Mouse (Mus musculus) hindbrain, embryonic 14.5 days (tissue): Measurements from ENCODE around the gene Uchl1. TPM values are rescaled to one million over a fixed set of nuclear protein-coding genes. Genes with fewer than 3 reads are reported as not detected.
A peak's percentile ranks its signal among the peaks of the same experiment; 100 is the strongest.

Experiments used
- ATAC-seq: fragments of 200-750 bp; cut with Nextera tagmentation; 2 replicates; pipeline ENCODE4 v1.8.0; 2017; ENCODE audit warnings: moderate number of reproducible peaks, mild to moderate bottlenecking, moderate TSS enrichment, moderate library complexity; ENCODE audit not compliant: low FRiP score
- DNase-seq: peaks from one replicate; pipeline ENCODE4 v3.0.0-alpha.2; 2015; ENCODE audit warnings: low spot score
- H3K27ac ChIP-seq: fragments of 300-500 bp; sonication (generic); 2 replicates; pipeline ENCODE4 v1.5.1; 2014; ENCODE audit warnings: mild to moderate bottlenecking, moderate library complexity
- H3K27me3 ChIP-seq: fragments of 300-500 bp; sonication (generic); 2 replicates; pipeline ENCODE4 v1.6.1; 2014; ENCODE audit warnings: mild to moderate bottlenecking, low read length, mixed read lengths; ENCODE audit not compliant: control insufficient read depth, insufficient read depth
- H3K36me3 ChIP-seq: fragments of 300-500 bp; sonication (generic); replicated peaks from 2 replicates; pipeline ENCODE4 v1.6.1; 2014; ENCODE audit not compliant: control insufficient read depth, insufficient read depth
- H3K4me1 ChIP-seq: fragments of 300-500 bp; sonication (generic); replicated peaks from 2 replicates; pipeline ENCODE4 v1.6.1; 2014; ENCODE audit warnings: antibody characterized with exemption, low read length, mixed read lengths; ENCODE audit not compliant: control insufficient read depth, insufficient read depth
- H3K4me2 ChIP-seq: fragments of 300-500 bp; sonication (generic); replicated peaks from 2 replicates; pipeline ENCODE4 v1.6.1; 2014; ENCODE audit warnings: mild to moderate bottlenecking, moderate library complexity
- H3K4me3 ChIP-seq: fragments of 300-500 bp; sonication (generic); replicated peaks from 2 replicates; pipeline ENCODE4 v1.5.1; 2014; ENCODE audit warnings: mild to moderate bottlenecking, low read length
- H3K9ac ChIP-seq: fragments of 300-500 bp; sonication (generic); 2 replicates; pipeline ENCODE4 v1.6.1; 2014
- H3K9me3 ChIP-seq: fragments of 300-500 bp; sonication (generic); 2 replicates; pipeline ENCODE4 v1.6.1; 2016; ENCODE audit warnings: low read length; ENCODE audit not compliant: control insufficient read depth
- WGBS: fragments of 180-500 bp; shearing (Covaris S2); extraction: QIAGEN DNeasy Blood & Tissue Kit; methylation state at CpG from one replicate; pipeline ENCODE4 v1.1.7; 2014; 5-methylcytosine and 5-hydroxymethylcytosine counted together
- polyA plus RNA-seq: library from polyadenylated mRNA; unstranded; fragments of >200 nt; fragmentation: Nextera tagmentation; extraction: Ambion mirVana; gene quantifications from 2 replicates; pipeline ENCODE4 v1.2.1, GENCODE M21; 2014

Uchl1 gene
- polyA plus RNA-seq = 1,396 and 1,527 TPM in 2 replicates

DNA sequence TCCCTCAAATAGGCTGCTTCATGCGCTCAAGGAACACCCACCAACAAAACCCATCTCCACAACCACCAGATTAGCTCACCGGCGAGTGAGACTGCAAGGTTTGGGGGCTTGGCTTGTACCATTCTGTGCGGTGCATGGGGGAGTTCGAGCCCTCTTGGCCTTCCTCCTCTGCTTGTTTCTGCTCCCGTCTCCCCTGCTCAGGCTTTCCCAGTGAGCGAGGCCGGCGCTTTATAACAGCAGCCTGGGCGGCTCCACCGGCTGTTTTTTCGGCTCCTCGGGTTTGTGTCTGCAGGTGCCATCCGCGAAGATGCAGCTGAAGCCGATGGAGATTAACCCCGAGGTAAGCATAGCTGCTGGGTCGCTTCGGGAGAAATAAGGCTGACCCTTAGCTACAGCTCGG, at the start of gene Uchl1:
Gene Uchl1 (plus strand): TSS at position 109 of the 400 bp plus-strand sequence.
- Histone ChIP-seq H3K27me3 (0 out of 2 replicates have a peak, but pooled peaks cover 3% of the 10 kb centered on the region), H3K4me2 (peak within 1 kb of the TSS; percentile 63), H3K9me3 (no peaks in the 10 kb centered on the region), H3K4me3 (peak within 1 kb of the TSS; percentile 71), H3K27ac (peak within 1 kb of the TSS; percentile 81), H3K36me3 (peaks cover 22% of the 10 kb centered on the region), H3K9ac (peak within 1 kb of the TSS; percentile 82), H3K4me1 (peaks cover 19% of the 10 kb centered on the region)
- DNase-seq (peak; percentile 95), ATAC-seq (peak; percentile 92)
- WGBS = under 1% methylated on average over 20 of the region's 20 CpGs

DNA sequence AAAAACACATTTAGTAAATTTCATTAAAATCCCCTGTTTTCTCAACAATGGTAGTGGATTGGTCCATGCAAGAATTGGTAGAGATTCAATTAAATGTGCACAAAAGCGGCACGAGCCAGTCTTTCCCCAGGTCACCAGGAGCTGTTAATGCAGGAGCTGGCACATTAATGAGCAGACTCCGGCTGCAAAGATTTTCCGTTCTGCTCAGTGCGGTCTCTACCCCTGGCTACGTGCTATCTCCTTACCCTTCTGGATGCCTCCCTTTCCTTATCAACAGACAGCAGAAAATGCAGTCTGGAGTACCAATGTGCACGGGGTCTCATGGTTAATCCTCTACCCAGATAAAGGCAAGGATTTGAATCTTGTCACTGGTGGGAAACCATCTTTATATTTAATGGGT, 48.1 kb upstream of the Uchl1 start:
- Histone ChIP-seq H3K36me3 (no peaks in the 10 kb centered on the region), H3K27ac (peak overlapping the region; percentile 59), H3K4me3 (no peak overlapping the region), H3K9ac (no peak overlapping the region), H3K27me3 (no peaks in the 10 kb centered on the region), H3K4me1 (0 out of 2 replicates have a peak, but pooled peaks cover 3% of the 10 kb centered on the region), H3K4me2 (no peak overlapping the region), H3K9me3 (no peaks in the 10 kb centered on the region)
- DNase-seq = peak; percentile 40
- ATAC-seq = no peak; the same call in 1 of the 2 replicates
- WGBS = 34% methylated on average over 7 of the region's 7 CpGs

DNA sequence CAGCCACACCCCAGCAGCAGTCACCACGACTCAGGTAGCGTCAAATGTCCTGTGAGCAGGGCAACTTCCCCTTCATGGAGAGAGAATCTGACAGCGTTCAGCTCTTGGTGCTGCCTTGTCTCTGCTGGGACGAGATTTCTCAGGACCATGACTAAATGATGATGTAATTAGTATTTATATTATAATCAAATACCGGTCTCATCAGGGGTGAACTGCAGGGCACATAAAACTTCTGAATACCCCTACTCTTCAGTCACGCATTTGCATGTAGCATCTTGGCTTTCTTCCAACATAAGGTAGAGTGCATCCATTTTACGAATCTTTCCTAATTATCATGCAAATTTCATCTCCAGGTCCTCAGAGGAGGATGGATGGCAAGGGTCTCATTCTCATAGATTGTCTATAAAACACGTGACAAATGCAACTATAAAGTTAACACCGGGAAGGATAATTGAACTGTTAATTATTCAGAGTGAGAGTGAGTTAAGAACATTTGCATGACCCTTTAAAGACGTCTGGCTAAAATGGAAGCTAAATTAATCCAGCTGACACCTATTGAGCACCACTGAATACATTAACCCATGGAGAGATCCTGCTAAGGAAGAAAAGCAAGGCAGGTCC, 40.3 kb upstream of the Uchl1 start:
- DNase-seq (no peak), ATAC-seq (0 out of 2 replicates have a peak, but pooled peaks have one; percentile 43)
- Histone ChIP-seq H3K27me3 (no peaks in the 10 kb centered on the region), H3K4me1 (no peaks in the 10 kb centered on the region), H3K36me3 (no peaks in the 10 kb centered on the region), H3K9ac (no peak overlapping the region), H3K27ac (no peak overlapping the region), H3K4me2 (no peak overlapping the region), H3K4me3 (no peak overlapping the region), H3K9me3 (no peaks in the 10 kb centered on the region)
- WGBS = 36% methylated on average over 10 of the region's 10 CpGs

DNA sequence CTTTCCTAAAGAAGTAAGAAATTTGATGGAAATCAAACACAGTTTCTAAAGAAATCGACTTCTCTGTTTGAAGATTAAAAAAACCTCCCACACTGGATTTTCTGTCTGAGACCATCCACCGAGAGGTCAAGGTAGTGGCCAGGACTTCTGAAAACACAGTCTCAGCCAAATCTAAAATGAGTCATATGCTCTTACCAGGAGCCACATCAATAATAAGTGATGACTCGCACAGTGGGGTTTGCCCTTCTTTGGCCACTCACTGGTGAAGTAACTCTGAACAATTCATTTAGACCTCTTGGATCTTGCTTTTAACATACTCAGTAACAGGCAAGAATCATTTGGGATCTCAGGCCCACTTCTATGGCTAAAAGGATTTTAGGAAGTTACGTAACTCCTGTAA, 33.7 kb upstream of the Uchl1 start:
- no peak overlapping the region for H3K9ac ChIP-seq
- no peaks in the 10 kb centered on the region for H3K9me3 ChIP-seq
- no peaks in the 10 kb centered on the region for H3K4me1 ChIP-seq
- ATAC-seq = no peak
- H3K27ac ChIP-seq = no peak overlapping the region
- H3K4me3 ChIP-seq = no peak overlapping the region
- H3K4me2 ChIP-seq = no peak overlapping the region
- H3K27me3 ChIP-seq = no peaks in the 10 kb centered on the region
- H3K36me3 ChIP-seq = no peaks in the 10 kb centered on the region
- no peak for DNase-seq
- 94% methylated on average over 4 of the region's 4 CpGs for WGBS

DNA sequence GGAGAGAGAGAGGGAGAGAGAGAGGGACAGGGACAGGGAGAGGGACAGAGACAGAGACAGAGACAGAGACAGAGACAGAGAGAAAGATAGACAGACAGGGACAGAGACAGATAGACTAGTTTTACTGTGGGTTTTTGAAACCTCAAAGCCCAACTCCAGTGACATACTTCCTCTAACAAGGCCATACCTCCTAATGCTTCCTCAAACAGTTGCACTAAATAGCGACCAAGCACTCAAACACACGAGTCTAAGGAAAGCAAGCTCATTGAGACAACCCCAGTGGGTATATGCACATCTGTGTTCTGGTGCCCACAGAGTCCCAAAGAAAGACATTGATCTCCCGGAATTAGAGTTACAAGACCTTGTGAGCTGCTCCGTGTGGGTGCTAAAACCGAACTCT, 32.6 kb upstream of the Uchl1 start:
- Histone ChIP-seq H3K4me3 (no peak overlapping the region), H3K27ac (no peak overlapping the region), H3K4me1 (no peaks in the 10 kb centered on the region), H3K27me3 (no peaks in the 10 kb centered on the region), H3K9me3 (no peaks in the 10 kb centered on the region), H3K4me2 (no peak overlapping the region), H3K36me3 (no peaks in the 10 kb centered on the region), H3K9ac (no peak overlapping the region)
- 86% methylated on average over 5 of the region's 5 CpGs for WGBS
- no peak for DNase-seq
- no peak for ATAC-seq

DNA sequence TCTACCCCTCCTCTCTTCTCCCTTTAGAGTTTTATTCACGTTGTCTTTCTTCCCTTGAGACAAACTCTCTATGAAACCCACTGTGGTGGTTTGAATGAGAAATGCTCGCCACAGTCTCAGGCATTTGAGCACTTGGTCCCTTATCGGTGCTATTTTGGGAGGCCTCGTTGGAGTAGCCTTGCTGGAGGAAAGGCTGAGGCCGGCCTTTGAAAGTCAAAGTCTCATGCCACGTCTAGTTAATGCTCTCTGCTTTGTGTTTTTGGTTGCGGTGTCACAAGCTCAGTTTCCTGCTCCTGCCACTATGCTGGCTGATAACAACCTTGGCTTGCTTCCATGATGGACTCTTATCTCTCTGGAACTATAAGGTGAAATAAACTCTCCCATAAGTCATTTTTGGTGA, 28.4 kb upstream of the Uchl1 start:
- Histone ChIP-seq H3K9me3 (no peaks in the 10 kb centered on the region), H3K27ac (no peak overlapping the region), H3K4me1 (no peaks in the 10 kb centered on the region), H3K4me2 (no peak overlapping the region), H3K27me3 (no peaks in the 10 kb centered on the region), H3K9ac (no peak overlapping the region), H3K36me3 (no peaks in the 10 kb centered on the region), H3K4me3 (no peak overlapping the region)
- ATAC-seq (no peak), DNase-seq (no peak)
- 73% methylated on average over 7 of the region's 7 CpGs for WGBS

DNA sequence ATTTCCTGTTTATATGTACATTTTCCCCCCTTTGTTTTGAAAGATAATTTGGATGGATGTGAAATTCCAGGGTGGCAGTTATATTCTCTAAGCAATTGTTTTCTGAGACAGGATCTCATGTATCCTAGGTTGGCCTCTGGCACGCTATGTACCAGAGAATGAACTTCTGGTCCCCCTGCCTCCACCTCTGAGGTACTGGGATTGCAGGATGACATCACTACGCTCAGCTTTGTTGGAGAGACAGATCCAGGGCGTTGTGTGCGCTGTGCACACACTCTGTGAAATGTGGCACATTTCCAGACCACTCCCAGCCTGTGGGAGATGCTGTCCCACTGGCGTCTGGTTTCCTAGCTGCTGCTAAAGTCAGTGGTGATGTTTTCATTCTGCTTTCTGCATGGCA, 21.7 kb upstream of the Uchl1 start:
- H3K9me3 ChIP-seq = no peaks in the 10 kb centered on the region
- no peaks in the 10 kb centered on the region for H3K4me1 ChIP-seq
- no peaks in the 10 kb centered on the region for H3K36me3 ChIP-seq
- no peak overlapping the region for H3K4me3 ChIP-seq
- H3K27ac ChIP-seq = 0 out of 2 replicates have a peak overlapping the region, but pooled peaks have one; percentile 3
- H3K4me2 ChIP-seq = no peak overlapping the region
- ATAC-seq (peak; percentile 40; the same call in 1 of the 2 replicates), DNase-seq (peak; percentile 50)
- H3K27me3 ChIP-seq = no peaks in the 10 kb centered on the region
- WGBS = 53% methylated on average over 5 of the region's 5 CpGs
- no peak overlapping the region for H3K9ac ChIP-seq

DNA sequence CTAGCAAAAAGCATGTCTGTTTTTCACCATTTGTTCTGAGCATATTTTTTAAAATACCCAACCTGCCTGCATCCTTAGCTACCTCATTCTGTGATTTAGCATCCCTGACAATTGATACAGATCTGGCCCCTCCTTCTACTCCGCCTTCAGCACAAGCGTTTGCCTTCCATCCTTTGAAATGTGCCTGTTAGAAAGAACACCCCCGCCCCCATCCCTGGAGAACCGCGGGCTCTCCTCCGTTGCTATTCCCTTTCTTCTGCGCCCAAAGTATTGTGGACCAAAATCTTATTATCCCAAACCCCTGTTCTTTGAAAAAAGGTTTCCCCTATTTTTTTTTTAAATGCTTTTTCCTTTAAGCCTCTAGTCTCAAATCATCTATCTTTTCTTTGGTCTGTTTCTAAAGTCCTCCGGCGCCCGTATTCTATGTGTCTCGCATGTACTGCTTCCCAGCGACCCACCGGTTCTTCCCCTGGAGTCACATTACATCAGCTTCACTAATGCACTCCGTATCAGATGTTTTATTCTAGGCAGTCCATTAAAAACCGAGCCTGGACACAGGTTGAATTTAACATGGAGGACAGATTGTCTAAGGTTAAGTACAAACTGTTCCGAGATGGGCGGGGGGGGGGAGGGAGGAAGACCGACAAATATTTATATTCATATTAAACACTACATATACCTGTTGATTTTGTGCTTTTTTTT, 551 bp upstream of the Uchl1 start:
- peaks cover 16% of the 10 kb centered on the region for H3K36me3 ChIP-seq
- ATAC-seq (0 out of 2 replicates have a peak, but pooled peaks have one; percentile 3), DNase-seq (peak; percentile 57)
- H3K27me3 ChIP-seq = 0 out of 2 replicates have a peak, but pooled peaks cover 3% of the 10 kb centered on the region
- peak overlapping the region; percentile 71 for H3K4me3 ChIP-seq
- peaks cover 19% of the 10 kb centered on the region for H3K4me1 ChIP-seq
- peak overlapping the region; percentile 63 for H3K4me2 ChIP-seq
- WGBS = under 1% methylated on average over 18 of the region's 18 CpGs
- no peaks in the 10 kb centered on the region for H3K9me3 ChIP-seq
- peak overlapping the region; percentile 81 for H3K27ac ChIP-seq
- H3K9ac ChIP-seq = peak overlapping the region; percentile 52

DNA sequence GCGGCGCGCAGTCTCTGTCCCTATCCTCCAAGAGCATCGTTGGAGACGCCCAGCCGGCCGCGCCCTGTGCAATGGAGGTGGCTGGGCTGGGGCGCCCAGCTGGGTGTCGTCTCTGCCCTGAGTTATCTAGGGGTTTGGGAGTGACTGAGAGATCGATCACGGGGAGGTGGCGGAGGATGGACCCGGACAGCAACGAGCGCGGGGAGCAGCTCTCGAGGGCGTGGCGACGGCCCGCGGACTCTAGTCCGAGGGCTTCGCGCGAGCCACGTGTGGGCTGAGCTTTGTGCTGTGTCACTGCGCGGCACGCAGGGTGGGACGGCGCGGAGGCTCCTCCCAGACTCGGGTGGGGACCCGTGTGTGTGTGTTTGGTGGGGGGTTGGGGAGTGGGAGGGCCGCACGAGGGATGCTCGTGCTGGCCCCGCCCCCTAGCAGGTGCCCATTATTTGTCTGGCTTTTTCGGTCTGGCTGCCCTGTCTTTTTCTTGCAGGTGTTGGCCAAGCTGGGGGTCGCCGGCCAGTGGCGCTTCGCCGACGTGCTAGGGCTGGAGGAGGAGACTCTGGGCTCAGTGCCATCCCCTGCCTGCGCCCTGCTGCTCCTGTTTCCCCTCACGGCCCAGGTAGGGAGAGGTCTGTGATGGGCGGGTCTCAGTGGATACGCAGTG, 696 bp downstream of the Uchl1 start:
- Histone ChIP-seq H3K36me3 (peaks cover 28% of the 10 kb centered on the region), H3K9me3 (no peaks in the 10 kb centered on the region), H3K27me3 (0 out of 2 replicates have a peak, but pooled peaks cover 3% of the 10 kb centered on the region), H3K4me2 (peak overlapping the region; percentile 63), H3K27ac (peak overlapping the region; percentile 79), H3K9ac (peak overlapping the region; percentile 82), H3K4me1 (peaks cover 19% of the 10 kb centered on the region), H3K4me3 (peak overlapping the region; percentile 71)
- WGBS = under 1% methylated on average over 47 of the region's 51 CpGs
- DNase-seq (peak; percentile 61), ATAC-seq (peak; percentile 89)
